Mouse (Mus musculus) adrenal gland, postnatal 10 days (tissue): ENCODE results near the gene Pth1r. TPM values are rescaled to one million over a fixed set of nuclear protein-coding genes. Genes with fewer than 3 reads are reported as not detected.

Experiments used
- DNase-seq: peaks from one replicate; pipeline ENCODE4 v3.0.0; 2021; ENCODE audit warnings: mixed read lengths
- total RNA-seq, 2 experiments: library from RNA; stranded (reverse); gene quantifications; 2 replicates each; pipeline ENCODE4 v1.2.3; 2021

The Pth1r gene
- total RNA-seq, 2 experiments from 2014 or later: 13.4 to 13.9 TPM

DNA sequence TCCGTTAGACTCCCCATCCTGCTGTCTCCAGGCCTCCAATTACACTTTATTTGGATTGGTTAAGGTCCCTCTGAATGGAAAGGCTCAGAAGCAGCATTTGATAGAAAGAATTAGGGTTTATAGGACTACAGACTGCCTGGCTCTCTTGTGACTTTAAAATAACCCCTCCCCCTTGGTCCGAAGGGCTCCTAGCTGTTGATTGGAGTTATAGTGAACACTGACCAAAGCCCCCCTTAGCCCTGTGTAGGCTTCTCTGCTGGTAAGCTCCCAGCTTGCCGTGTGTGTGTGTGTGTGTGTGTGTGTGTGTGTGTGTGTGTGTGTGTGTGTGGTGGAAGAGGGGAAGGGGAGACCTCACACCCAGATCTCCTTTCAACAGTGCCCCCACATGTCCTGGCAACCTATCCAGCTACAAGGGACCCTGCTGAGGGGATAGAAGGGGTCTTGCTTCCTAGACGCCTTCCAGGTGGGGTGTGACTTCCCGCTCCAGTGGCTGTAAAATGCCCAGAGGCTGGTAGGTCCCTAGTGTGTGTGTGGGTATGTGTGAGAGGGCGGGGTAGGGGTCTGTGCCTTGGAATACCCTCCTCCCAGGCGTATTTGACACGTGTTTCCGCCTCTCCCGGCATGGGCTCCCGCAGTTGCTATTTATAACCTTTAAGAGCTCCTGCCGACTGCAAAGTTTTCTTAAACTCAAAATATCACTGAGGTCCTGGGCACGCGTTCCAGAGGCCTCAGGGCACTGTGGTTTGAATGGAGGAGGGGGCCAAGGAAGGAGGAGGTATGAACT lies 3.7 kb upstream of the Pth1r start:
- no peak for DNase-seq

GRCm38 (mm10) chr9:110748451-110748850 lies 1.5 kb upstream of the Pth1r start:
- no peak for DNase-seq

GRCm38 (mm10) chr9:110746238-110746637 lies 707 bp downstream of the Pth1r start:
- DNase-seq: no peak

DNA sequence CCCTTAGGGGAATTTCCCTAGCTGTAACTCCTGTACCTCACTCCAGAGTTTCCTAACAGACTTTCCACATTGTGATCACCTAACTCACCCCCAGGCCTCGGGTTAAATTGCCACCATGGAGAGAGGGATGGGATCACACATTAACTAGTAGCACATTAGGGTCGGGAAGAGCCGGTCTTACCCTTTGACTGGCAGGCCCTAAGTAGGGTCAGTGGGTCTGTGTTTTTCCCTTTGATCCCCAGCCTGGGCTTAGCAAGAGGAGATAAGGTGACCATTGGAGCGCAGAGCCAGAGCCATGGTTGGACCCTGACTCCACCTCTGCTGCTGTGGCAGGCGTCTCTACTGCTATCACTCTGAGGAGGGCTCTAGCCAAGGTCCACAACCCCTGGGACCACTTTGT lies 1.2 kb downstream of the Pth1r start:
- no peak for DNase-seq

DNA sequence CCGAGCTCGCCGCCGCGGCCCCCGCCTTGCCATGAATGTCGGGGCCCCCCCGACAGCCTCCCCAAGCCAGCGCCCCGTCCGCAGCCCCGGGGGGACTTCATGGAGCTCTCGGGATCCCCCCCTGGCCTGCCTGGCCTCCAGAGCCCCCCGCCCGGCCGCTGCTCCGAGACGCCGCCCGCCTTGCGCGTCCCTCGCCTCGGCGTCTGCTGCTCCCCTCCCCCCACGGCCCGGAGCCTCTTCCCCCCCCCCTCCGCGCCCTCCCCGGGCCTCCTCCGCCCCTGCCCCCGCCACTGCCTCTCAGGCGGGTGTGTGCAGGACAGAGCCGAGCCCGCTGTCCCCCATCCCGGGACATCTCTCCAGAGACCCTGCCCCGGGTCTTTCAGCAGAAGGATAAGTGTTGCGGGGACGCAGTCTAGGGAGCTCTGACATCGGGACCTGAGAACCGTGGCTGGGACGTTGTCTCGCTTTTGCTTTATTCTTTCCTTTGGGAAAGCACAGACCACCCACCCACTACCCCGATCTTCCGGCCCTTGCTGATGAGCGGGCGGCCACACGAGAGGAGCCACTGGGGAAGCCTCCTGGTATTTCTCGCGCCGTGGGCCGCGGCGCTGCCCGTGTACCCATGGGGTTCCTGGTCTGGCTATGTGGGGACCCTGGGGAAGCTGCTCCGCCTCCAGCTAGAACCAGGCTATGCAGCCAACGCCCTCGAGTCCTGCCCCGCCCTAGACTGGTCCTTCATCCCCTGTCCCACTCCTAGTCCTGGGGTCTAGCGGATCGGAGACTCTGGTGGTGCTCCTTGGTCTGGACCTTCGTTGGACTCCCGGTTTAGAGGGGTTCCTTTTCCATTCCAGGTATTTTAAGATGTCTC lies 3.3 kb downstream of the Pth1r start:
- DNase-seq: peak; percentile 51

DNA sequence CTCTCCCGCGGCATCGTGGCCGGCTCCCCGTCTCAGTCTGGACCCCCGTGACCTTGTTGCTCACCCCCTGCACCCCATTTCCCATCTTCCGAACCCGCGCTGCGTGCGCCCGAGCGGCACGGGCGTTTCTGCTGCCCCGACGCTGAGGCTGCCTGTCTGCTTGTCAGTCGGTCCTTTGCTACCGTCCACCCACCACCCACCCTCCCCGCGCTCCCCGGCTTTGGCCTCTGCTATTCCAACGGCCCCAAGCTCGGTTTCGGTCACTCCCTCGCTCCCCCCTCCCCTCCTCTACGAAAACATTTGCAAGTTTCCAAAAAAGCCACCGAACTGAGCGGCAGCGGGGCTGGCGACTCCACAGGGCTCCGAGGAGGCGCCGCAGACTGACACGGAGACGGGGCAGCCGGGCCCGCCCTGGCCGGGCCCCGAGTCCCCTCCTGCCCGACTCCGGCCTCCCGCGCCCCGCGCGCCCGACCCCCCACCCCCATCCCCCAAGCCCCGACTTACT lies 3.9 kb downstream of the Pth1r start:
- peak; percentile 50 for DNase-seq

DNA sequence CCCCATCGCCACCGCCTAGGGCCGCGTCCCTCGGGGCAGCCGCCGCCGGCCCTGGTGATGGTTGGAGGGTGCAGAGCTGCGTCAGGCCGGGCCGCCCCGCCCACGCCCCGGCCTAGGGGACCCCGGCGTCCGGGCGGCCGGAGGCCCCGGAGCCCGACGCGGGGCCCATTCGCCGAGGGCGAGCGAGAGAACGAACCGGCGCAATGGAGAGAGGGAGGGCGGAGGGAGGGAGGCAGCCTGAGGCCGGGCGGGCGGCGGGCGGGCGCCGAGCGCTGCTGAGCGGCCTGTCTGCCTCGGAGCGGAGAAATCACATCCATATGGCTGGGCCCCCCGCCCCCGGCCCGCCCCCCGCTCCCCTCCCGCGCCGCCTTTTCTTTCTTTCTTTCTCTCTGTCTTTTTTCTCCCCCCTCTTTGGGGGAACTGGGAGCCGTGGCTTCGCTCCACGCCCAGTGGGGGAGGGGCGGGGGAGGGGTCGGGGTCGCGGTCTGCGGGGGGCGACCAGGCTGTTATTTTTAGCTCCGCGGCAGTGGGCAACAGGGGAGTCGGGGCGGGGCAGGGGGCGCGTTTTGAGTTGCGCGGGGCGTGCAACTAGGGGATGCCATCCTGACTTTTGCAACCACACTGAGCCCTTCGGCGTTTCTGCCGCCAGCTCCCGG lies 4.5 kb downstream of the Pth1r start:
- DNase-seq: peak; percentile 39

DNA sequence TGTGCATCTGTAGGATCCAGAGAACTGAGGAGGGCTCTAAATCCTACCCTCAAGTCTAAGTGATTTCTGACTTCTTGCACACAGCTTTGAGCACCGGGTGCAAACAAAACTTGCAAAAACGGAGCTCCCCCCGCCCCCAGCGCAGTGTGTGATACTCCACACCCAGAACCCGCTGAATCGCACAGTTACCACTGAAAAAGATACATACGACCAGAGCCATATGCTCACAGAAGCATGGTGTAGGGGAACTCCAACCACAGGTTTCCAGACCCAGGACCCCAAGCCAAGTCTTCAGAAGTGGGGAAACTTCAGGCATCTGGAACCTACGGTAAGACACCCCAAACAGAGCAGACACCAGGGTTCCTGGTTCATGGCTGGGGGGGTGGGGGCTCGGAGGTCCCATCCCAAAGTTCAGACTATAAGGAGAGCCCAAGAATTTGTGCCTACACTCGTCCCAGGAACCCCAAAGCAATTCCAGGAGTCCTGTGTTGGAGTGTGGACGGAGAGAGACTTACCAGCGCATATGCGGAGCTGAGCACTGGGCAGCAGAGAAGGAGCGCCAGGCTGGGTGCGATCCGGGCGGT lies 5.1 kb downstream of the Pth1r start, which contains the start of gene Myl3:
Gene Myl3 (plus strand): TSS at position 151 of the 584 bp plus-strand sequence.
- DNase-seq: no peak

DNA sequence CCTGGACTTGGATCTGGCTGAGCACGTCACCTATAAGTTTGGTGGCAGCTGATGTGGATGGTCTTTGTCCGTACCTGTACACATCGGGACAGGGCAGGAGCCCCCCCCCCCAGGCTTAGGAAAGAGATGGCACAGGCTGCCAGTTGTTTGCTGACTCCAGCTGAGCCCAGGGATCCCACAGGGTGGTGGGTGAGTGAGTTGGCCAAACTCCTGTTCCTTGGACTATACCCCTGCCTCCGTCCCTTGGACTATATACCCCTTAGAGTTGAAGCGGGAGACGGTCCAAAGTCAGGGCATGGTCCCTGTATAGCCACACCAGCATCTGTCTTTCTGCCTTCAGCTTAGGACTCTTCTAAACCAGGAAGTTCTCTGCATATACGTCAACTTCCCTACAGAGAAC lies 7.0 kb downstream of the Pth1r start:
- DNase-seq: no peak

- no peak for DNase-seq
Observed at GRCm38 (mm10) chr9:110738054-110738453, 8.9 kb downstream of the Pth1r start.

- no peak for DNase-seq
Observed at GRCm38 (mm10) chr9:110736362-110736761, 10.6 kb downstream of the Pth1r start.

GRCm38 (mm10) chr9:110734154-110734553 lies 12.8 kb downstream of the Pth1r start:
- no peak for DNase-seq

- no peak for DNase-seq
Observed at GRCm38 (mm10) chr9:110733102-110733501, 13.8 kb downstream of the Pth1r start.

DNA sequence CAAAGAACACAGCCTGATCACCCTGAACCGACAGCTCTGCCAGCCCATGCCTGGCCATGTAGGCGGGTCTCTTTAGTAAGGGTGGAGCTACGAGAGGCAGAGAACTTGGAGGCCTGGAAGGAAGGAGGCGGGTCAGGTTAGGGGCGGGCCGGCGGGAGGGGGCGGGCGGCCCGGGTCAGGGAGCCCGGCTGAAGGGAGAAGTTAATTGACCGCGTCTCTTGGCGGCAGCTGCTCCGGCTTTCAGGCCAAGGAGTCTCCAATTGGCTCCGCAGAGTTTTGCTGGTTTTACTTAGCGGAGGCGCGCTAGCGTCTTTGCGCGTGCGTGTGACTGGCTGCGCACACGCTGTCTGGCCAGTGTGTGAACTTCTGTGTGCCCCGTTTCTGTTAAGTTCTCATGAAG lies 14.3 kb downstream of the Pth1r start:
- peak; percentile 86 for DNase-seq

- DNase-seq: no peak
Observed at GRCm38 (mm10) chr9:110731859-110732258, 15.1 kb downstream of the Pth1r start.

DNA sequence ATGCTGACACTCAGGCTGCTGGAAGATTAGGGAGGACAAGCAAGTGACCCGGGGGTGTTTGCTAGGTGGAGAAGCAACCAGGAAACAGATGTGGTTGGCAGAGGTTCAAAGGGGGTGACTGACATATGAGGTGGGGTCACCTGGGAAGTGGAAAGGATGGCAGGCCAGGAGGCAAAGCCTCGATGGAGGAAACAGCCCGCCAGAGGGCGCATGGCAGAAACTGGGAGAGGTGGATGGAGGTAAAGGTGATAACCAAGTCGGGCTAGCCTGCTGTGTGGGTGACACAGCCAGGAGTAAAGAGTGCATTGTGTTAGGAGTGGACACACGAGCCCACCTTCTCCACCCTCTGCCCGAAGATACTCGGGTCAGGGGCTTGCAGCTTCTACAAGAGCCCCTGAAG lies 17.1 kb downstream of the Pth1r start:
- peak; percentile 71 for DNase-seq

GRCm38 (mm10) chr9:110726867-110727266 lies 20.1 kb downstream of the Pth1r start:
- no peak for DNase-seq

DNA sequence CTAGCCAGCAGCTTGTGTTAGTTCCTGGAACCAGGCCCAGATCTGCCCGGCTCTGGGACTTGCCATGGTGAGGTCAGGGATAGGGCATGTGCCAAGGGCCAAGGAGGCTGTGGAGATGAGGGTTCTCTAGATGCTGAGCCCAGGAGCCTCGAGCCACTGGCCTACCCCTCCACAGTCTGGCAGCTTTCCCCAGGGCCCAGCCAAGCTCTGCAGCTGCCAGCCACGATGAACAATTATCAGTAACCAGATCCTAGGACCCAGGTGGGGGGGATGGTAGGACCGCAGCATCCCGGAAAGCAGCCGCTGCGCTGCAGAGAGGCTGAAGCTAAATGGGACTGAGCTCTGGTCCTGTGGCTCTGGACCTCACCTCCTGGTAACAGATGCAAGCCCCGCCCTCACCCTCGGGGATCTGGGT lies 21.2 kb downstream of the Pth1r start:
- peak; percentile 62 for DNase-seq

DNA sequence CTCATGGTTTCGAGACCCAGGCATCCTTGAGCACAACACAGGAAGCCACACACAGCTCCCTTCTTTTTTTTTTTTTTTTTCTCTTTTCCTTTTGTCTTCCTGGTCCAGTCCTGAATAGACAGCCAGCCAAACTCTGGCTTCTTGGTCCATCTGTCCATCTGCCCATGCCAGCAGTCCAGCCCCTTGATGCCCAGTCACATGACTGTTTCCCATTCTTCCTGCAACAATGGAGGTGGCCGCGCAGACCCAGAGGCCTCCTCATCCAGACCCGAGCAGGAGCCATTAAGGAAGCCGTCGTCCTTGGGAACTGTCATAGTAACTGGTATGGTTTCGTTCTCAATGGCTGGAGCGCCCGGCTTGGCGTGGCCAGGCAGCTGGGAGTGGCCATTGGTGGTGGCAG lies 24.9 kb downstream of the Pth1r start:
- DNase-seq: no peak

DNA sequence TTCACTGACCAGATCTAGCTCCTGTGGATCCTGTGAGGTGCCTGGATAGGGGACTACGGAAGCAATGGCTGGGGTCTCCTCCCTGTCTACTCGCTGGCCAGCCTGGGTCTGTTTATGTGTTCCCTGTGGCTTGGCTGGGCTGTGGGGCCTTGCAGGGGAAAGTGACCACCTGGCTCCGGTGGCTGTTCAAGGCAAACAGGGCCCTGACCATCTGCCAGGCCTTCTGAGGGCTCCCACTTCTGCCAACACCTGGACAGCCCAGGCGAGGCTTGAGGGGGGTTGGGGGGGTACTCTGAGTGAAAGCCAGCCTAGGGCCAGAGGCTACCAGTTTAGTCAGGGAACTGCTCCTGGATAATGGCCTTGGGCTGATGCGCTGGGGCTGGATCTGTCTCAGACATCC lies 27.0 kb downstream of the Pth1r start:
- no peak for DNase-seq

DNA sequence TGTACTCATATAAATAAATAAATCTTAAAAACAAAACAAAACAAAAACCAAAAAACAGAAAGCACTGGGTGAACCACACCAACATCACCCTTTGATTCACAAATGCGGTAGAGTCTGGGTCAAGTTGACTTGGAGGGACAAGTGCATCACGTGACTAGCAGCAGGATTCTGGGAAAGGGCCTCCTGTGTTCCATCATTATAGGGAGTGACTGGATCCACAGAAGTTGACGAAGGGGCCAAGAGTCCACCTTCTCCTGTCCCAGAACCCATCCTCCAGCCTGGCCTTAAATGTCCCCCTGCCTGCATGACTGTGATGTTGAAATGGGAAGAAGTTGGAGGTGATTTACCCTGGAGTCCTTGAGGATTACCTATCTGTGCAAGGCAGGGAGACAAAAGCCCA lies 28.1 kb downstream of the Pth1r start:
- no peak for DNase-seq

DNA sequence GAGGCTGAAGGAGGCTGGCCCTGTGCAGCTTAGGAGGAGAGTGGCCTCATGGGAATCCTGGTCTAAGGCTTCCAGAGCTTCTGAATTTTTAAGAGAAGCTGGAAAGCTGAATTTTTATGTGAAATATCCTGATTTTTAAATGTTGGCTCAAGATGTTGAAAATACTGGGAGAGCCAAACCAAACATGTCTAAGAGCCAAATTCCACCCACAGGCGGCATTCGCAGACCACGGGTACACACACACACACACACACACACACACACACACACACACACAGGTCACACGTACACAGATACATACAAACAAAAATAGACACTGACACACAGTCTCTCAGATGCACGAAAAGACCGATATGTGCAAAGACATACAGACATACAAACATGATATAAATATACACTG lies 28.9 kb downstream of the Pth1r start:
- no peak for DNase-seq
